Mouse (Mus musculus) embryonic stem cell, embryonic (primary cell): ENCODE results near the gene Ttyh1.

Experiments used
- CTCF ChIA-PET, 4 experiments: fragments of 300-600 bp in 2 of 4; fragments of 350-600 bp in 2 of 4; sonication (Branson Sonifier 250); formaldehyde crosslinking; loops; one replicate each; lab custom pipeline; 2022; ENCODE audit warnings: inconsistent platforms in 2 of 4; lab: Charles Lee
- POLR2A ChIA-PET, 4 experiments: fragments of 300-600 bp in 2 of 4; fragments of 350-600 bp in 2 of 4; sonication (Branson Sonifier 250); formaldehyde crosslinking; loops; one replicate each; lab custom pipeline; 2022; ENCODE audit warnings: antibody characterized with exemption in 4 of 4, inconsistent platforms in 1 of 4; lab: Charles Lee

Ttyh1 gene

GRCm38 (mm10) chr7:4164090-4164910, 45.1 kb downstream of the Ttyh1 start, which contains the start of gene Cdc42ep5:
Gene Cdc42ep5 (minus strand): TSS chr7:4164860.
- ChIA-PET CTCF (interaction anchor here (0.6 to 1.9 kb wide), 12 partner anchors 9 to 499 kb away, joined by 3 to 8 read pairs (median 4); partner anchors contain the start of gene Leng1 (in 1 of the 4)), POLR2A (interaction anchor here (0.6 to 5.1 kb wide), 41 partner anchors 9 to 662 kb away, joined by 3 to 71 read pairs (median 5); partner anchors contain the start of genes Leng8 (in 3 of the 4), Leng9 (in 3 of the 4), Mboat7 (in 2 of the 4) and Tsen34 (in 2 of the 4))

DNA sequence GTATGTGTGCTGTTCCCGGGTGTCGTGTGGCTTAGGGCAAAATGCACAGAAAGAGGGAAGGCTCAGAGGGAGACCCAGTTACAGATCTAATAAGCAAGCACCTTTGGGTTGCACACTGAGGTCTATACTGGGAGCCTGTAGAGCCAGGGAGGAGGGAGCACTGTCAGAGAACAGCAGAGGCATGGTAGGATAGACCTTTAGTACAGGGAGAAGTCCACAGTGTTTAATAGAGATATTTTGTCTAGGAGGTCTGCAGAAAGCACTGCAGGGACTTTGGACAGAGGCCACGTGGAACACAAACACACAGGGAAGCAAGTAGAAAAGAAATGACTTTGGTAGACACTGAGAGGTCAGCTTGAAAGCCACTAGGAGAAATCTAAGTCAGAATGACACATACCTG, 46.1 kb downstream of the Ttyh1 start:
- CTCF ChIA-PET = interaction anchor here in 2 of 4 experiments (1.1 to 1.9 kb wide), 3 partner anchors 10 to 262 kb away, joined by 3 to 8 read pairs (median 6); no protein-coding TSS in a partner anchor
- POLR2A ChIA-PET = interaction anchor here (0.6 to 5.1 kb wide), 12 partner anchors 9 to 647 kb away, joined by 3 to 71 read pairs (median 8); partner anchors contain the start of genes Leng8 (in 2 of the 4), Leng9 (in 2 of the 4), Mboat7 (in 1 of the 4) and Tnni3 (in 1 of the 4)

- POLR2A ChIA-PET = no interaction called here
- CTCF ChIA-PET = no interaction called here
Measured at GRCm38 (mm10) chr7:4167098-4167497, 47.9 kb downstream of the Ttyh1 start.

DNA sequence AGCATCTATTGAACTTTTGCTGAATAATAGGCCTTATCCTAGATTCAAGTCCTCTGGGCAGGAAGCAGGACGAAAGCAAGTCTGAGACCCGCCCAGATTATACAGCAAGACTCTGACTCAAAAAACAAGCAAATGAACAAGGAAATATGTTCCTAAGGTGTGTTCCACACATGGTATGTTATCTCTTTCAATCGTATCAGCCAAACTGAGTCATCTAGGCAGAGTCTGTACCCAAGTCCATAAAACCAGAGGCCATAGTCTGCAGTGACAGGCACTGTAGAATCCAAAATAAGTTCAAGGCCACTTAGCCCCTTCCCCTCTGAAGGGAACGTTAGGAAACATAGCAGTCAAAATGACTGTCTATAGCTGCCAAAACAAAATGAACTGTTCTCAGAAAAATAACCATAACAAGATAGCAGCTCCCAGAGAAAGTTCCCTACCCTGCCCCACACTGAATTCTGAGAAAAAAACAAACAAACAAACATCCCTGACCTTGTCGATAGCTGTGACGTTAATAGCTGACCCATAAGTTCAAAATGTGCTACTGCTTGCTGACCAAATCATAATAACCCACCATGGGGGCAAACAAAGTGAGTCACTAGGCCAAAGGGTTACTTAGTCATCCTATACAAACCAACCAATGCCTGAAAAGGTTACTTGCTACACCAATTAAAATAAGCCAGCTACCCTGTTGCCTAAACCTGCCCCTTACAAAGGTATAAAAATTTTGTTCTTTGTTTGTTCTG, 51.2 kb downstream of the Ttyh1 start:
- POLR2A ChIA-PET = interaction anchor here in 1 of 4 experiments (1.1 kb wide), 1 partner anchor 8 kb away, joined by 3 read pairs; no protein-coding TSS in a partner anchor
- CTCF ChIA-PET = no interaction called here

GRCm38 (mm10) chr7:4178438-4178837, 59.2 kb downstream of the Ttyh1 start:
- CTCF ChIA-PET = interaction anchor here in 3 of 4 experiments (0.5 to 1.8 kb wide), 4 partner anchors 13 to 249 kb away, joined by 3 to 7 read pairs (median 4); no protein-coding TSS in a partner anchor
- POLR2A ChIA-PET = interaction anchor here (0.6 to 1.4 kb wide), 10 partner anchors 8 to 343 kb away, joined by 3 to 6 read pairs (median 3); partner anchors contain the start of genes Lair1 (in 1 of the 4), Leng8 (in 1 of the 4) and Leng9 (in 1 of the 4)
